Mouse (Mus musculus) ZHBTc4 (cell line): ENCODE results near the gene Gna13.
A peak's percentile ranks its signal among the peaks of the same experiment; 100 is the strongest.

Source experiments
- DNase-seq: peaks from one replicate; pipeline ENCODE4 v3.0.0-alpha.2; 2011; ENCODE audit warnings: low read depth, low spot score

Gene Gna13

DNA sequence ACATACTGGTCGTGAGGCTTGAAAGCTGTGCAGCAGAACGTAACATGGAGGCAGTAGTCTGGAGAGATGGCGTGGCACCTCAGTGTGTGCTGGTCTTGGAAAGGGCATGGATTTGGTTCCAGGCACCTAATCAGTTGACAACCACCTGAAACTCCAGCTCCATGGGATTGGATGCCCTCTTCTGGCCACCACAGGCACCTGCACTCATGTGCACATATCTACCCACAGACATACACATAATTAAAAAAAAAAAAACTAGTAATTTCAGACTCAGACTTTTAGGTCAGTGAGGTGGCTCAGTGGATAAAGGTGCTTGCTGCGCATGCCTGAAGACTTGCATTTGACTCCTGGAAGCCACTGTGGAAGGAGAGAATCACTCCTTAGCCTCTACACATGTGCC, 59.6 kb downstream of the Gna13 start:
- no peak for DNase-seq

DNA sequence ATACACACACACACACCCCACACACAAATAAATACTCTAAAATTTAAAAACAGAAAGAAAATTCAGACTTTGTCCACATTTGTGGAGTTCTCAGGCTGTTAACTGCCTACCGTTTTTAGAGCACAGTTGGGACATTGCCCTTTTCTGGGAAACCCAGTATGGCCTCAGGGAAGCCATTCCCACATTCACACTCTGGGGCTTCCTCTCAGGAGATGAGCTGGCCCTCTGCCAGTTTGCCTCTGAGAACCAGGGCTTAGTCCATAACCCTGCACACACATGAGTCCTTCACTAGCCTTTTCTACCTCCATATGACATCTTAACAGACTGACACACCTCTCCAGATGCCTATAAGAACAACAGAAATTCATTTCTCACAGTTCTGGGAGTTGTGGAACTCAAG, 60.7 kb downstream of the Gna13 start:
- DNase-seq: no peak

DNA sequence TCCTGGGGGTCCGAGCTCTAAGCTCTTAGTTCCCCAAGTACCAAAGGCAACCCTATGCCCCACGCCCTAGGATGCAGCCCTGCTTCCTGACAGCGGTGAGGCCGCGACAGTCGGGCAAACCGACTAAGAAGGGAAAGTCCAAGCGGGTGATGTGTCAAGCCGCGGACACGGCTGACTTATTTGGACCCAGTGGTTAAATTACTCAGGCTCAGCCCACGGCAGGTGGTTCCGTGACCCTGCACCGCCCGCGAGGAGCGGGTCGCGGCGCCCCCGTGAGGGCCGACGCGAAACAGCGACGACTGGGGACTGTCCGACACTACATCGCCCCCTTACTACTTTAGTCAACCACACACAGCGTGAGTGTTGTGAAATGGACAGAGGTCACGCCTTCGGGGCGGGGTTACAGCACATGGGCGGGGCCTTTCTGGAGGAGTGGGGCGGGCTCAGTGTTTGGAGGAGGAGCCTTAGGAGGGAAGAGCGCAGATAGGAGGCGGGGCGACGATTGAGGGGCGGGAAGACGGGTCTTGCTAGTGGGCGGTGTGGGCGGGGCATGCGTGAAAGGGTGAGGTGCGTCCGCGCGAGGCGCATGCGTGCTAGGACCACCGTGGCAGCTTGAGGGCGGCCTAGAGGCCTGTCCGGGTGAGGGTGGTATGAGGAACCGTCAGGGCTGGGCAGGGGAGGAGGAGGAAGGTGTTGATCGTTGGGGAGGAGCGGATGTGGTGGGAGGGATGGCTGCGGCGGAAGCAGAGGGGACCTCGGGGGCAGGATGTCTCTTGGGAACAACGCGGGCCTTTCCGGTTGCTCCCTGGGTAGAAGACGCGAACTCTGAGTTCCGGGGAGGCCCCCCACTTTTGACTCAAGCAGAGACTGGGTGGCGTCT, 63.0 kb downstream of the Gna13 start, which contains the start of gene Amz2:
Amz2 (plus strand) TSS at position 555 of the 880 bp plus-strand sequence.
- peak; percentile 100 for DNase-seq

DNA sequence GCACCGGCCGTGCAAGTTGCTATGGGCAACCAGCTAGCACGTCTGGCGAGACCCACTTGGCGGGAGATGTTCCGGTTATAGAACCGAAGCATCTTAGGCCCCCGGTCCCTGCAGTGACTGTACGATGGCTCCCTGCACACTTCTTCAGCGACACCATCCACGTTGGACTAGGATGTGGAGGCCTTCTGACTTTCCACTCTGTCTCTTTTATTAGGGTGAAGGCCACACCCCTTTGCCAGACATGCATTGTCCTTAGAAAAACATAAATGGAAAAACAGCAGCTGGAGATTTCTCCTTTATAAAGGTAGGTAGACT, 63.6 kb downstream of the Gna13 start:
- no peak for DNase-seq

DNA sequence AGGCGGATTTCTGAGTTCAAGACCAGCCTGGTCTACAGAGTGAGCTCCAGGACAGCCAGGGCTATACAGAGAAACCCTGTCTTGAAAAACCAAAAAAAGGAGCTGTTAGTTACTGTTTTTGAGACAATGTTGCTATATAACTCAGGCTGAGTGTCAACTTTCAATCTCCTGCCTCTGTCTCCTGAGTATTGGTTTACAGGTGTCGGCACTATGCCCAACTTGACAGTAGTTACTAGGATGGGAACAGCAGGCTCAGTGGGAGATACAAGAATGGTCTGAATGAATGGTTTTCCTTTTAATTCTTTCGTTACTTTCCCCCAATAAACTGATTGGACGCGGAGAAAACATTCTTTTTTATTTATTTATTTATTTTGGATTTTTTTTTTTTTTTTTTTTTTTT, 64.7 kb downstream of the Gna13 start:
- no peak for DNase-seq

DNA sequence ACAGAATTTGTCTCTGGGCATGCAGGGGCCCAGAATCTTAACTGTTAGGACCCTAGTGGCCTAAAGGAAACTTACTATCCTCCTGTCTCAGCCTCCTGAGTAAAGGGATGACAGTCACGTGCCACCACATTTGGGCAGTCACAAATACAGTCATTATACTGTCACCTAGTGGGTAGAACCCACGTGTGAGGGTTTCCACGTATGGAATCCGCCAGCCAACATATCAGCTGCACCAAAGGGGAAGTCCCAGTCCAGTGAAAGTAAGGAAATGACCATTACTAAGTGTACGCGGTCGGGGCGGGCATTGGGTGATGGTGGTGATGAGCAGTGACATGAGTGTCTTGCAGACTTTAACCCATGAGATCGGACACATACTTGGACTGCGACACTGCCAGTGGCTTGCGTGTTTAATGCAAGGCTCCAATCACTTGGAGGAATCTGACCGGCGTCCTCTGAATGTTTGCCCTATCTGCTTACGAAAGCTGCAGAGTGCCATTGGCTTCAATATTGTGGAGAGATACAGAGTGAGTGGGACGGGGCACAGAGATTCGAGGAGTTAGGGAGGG, 71.7 kb downstream of the Gna13 start:
- no peak for DNase-seq

DNA sequence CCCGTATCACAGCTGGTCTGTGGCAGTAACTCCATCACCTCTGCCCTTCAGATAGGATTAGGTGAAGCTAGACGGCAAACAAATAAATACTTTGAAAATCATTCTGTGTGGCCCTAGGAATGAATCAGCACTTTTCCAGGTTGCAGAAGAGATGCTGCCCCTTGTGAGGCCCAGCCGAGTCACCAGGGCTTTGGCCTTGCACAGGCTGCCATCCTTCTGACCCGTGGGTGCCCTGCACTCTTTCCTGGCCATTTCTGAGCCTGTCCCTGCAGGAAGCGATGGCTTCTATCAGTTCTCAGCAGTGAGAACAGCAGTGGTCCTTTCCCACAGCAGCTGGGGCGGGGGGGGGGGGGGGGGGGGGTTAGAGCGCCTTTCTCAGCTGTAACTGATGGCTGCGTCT, 74.3 kb downstream of the Gna13 start:
- DNase-seq: no peak

DNA sequence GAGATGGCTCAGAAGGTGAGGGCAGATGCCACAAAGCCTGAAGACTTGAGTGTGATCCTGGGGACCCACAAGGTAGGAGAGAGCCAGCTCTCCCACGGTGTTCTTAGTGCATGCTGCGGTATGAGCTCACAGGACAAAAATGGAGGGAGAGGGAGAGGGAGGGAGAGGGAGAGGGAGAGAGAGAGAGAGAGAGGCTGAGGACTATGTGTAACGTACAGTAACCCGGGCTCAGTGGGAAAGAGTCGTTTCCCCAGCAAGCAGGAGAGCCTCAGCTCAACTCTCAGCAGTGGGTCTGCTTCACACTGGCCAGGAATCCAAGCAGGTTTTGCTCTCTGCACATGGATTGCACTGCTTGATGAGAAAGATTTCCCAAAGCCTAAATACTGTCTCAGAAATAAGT, 76.6 kb downstream of the Gna13 start:
- no peak for DNase-seq

DNA sequence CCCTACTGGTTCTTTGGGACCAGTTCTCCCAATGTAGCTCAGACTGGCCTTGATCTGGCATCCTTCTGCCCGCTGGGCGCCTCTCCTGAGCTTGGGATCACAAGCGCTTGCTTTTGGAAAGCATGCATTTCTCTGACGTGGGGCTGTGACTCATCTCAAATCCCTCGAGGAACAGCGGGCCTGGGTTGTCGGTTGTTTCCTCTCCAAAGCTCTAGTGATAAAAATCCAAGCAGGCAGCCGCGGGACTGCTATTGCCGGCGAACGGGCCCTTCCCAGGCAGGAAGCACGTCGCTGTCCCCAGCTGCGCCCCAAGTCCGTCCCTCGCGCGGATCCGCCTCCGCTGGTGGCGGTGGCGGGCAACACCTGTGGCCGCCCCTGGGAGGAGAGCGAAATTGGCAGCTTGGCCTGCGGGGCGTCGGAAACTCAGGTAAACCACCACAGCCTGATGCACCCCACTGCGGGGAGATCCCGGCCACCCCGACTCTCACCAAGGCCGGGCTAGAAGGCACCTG, 77.3 kb downstream of the Gna13 start:
- DNase-seq: peak; percentile 60

DNA sequence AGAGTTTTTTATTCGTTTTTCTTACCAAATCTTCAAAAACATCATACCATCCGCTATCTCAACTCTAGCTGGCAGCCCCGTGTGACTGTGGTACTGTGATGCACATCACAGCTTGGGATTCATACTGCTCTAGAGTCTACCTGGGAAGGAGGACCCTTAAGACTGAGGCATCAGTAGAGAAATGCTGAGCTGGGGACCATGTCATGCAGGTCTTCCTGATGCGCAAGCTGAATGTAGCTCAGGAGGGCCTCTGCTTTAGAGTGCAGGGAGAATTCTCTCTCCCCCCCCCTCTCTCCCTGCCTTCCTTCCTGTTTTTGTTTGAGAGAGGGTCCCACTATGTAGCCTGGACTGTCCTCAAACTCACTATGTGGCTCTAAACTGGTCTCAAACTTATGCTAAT, 78.0 kb downstream of the Gna13 start:
- no peak for DNase-seq

DNA sequence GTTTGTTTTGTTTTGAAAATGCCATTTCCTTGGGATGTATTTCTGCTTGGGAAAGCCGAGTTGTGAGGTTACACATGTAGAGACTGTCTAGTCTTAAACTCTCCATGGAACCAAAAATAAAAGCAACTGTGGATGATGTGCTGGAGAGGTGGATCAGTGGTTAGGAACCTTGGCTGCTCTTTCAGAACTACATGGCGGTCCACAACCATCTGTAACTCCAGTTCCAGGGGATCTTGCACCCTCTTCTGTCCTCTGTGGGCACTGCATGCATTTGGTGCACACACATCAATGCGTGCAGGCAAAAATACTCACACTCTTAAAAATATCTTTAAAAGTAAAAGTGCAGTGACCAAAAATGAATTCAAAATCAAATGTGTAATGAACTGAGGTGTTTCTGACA, 78.5 kb downstream of the Gna13 start:
- DNase-seq: peak; percentile 78

DNA sequence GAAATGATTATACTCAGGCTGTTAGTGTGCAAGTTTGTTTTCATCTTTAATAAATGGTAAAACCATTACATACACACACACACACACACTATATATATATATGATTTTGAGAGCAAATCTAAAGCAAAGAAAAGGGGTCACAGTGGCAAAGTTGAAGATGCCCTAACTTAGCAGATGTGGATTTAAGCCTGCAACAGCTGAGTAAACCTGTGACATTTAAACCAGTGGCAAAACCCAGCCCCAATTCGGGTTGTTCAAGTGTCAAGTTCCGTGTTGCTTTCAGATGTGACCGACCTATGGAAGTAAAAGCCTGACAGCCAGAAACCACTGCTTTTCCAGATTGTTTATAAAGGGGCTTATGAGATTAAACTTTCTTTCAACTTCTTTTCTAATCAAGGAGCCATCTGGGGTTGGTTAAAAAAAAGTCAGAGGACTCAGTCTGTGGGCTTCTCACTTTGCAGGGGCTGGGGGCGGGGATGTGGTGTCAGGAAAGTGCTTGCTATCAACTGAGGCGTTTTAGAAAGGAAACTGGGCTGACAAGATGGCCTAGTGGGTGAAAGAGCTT, 79.6 kb downstream of the Gna13 start:
- DNase-seq: no peak

DNA sequence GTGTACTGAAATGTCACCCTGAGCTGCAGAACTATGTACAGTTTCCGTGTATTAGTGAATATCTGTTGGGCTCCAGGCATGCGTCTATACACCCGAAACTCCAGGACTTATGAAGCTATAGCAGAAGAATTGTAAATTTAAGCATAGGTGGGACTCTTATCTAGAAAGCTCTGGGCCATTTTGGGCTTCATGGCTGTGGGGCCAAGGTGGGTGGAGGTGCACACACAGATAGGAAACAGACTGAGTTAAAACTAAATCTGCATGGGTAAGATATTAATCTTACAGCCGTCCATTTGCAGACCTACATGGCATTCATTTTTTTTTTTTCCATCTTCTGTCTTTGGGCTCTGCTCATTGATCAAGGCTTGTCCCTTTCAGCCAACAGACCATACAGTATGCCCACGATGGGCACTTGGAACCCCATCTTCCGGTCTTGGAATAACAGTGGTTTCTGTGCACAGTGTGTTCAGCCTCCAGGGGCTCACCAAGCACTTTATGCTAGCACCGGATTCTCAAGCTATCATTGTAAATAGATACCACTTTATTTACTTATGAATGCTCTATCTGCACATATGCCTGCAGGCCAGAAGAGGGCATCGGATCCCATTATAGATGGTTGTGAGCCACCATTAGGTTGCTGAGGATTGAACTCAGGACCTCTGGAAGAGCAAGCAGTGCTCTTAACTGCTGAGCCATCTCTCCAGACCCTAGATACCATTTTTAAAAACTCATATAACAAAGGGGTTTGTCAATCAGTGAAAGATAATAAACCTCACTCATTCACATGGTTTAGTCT, 81.0 kb downstream of the Gna13 start:
- no peak for DNase-seq

DNA sequence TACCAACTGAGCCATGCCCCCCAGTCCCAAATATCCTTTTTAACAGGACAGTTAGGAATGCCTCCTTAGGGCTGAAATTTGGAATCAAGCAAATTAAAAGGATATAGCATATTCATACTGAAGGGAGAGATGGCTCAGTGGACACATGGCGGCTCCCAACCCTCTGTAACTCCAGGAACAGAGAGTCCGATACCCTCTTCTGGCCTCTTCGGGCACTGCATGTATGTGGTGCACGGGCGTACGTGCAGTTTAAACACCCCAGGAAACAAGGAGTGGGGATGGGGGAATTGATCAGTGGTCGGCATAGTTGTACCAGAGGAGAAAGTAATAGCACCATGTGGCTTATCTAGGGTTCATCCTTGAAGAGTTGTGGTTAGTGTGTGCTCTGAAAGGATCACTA, 82.0 kb downstream of the Gna13 start:
- peak; percentile 78 for DNase-seq

DNA sequence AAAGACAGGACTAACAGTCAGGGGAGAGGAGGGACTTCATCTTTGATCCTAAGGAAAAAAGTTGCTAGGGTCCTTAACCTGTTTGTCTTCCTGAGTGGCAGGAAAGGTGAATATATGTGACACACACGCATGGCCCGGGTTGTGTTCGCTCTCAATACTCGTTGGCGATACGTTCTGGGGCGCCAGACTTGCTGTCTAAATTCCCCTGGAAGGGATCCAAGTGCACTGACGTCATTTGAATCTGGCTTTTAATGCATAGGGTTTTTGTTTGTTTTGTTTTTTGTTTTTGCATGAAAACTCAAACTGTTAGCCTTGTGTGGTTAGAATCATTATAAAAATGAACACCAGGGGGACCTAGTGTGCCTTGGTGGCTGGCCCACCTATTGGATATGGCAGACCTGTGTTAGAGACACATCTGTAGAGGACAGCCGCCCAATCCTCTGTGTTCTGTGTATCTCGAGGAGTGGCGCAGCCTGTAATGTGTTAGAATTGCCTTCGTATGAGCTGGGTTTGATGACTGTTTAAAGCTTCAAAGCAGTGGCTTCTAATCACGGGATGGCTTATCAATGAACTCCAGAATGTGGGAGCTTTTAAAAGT, 82.9 kb downstream of the Gna13 start:
- peak; percentile 73 for DNase-seq
